Mouse (Mus musculus) gastrocnemius, adult 18-20 months (tissue): ENCODE data around the gene Lcmt2. TPM values are rescaled to one million over a fixed set of nuclear protein-coding genes. Genes with fewer than 3 reads are reported as not detected.

Experiments
- DNase-seq: peaks from one replicate; pipeline ENCODE4 v3.0.0; 2021; ENCODE audit warnings: low spot score
- total RNA-seq, 2 experiments: library from RNA; stranded (reverse); gene quantifications; 2 replicates each; pipeline ENCODE4 v1.2.3; 2021

Gene Lcmt2
- total RNA-seq, 2 experiments from 2014 or later: 3.1 to 3.3 TPM

- DNase-seq: no peak
Measured at GRCm38 (mm10) chr2:121119260-121119659, 21.2 kb downstream of the Lcmt2 start.

GRCm38 (mm10) chr2:121115418-121115817 is 25.0 kb downstream of the Lcmt2 start:
- no peak for DNase-seq

- DNase-seq: no peak
Measured at GRCm38 (mm10) chr2:121109695-121110094, 30.8 kb downstream of the Lcmt2 start, which contains the start of gene Tgm7. Gene Tgm7 (minus strand): TSS chr2:121109795.

GRCm38 (mm10) chr2:121105940-121106339 is 34.5 kb downstream of the Lcmt2 start:
- no peak for DNase-seq

- DNase-seq: peak; percentile 58
Measured at GRCm38 (mm10) chr2:121102051-121102450, 38.4 kb downstream of the Lcmt2 start.

GRCm38 (mm10) chr2:121089751-121090150 is 50.7 kb downstream of the Lcmt2 start:
- DNase-seq: no peak

- DNase-seq: no peak
Measured at GRCm38 (mm10) chr2:121088507-121088906, 51.9 kb downstream of the Lcmt2 start.

GRCm38 (mm10) chr2:121085480-121086185 is 54.8 kb downstream of the Lcmt2 start, which contains the start of gene Tgm5:
Gene Tgm5 (minus strand): TSS chr2:121085841.
- no peak for DNase-seq

- DNase-seq: no peak
Measured at GRCm38 (mm10) chr2:121082626-121083025, 57.8 kb downstream of the Lcmt2 start.

Other genes with a start within 250 kb of the Lcmt2 start
- 10 to 100 TPM; 25.7 to 26.3 TPM for gene Ubr1, start 169.9 kb downstream of the Lcmt2 start, total RNA-seq
- 1 to 10 TPM; 3.0 to 4.2 TPM for gene Tmem62, start 163.6 kb downstream of the Lcmt2 start, total RNA-seq
- 10 to 100 TPM; 32.8 to 37.9 TPM for gene Ccndbp1, start 132.2 kb downstream of the Lcmt2 start, total RNA-seq
- gene Epb42, start 103.6 kb downstream of the Lcmt2 start, total RNA-seq: not detected
- gene Tgm5, start 54.8 kb downstream of the Lcmt2 start, total RNA-seq: under 1 TPM; 0.14 to 0.33 TPM
- not detected for gene Tgm7, start 30.9 kb downstream of the Lcmt2 start, total RNA-seq
- gene Adal, start 225 bp downstream of the Lcmt2 start, total RNA-seq: 10 to 100 TPM; 14.0 to 16.4 TPM
- gene Tubgcp4, start 30.0 kb upstream of the Lcmt2 start, total RNA-seq: 10 to 100 TPM in 1 of 2 experiments, 1 to 10 TPM in 1; 9.0 to 15.3 TPM
- 1 to 10 TPM; 4.1 to 4.6 TPM for gene Zscan29, start 30.5 kb upstream of the Lcmt2 start, total RNA-seq
- gene Trp53bp1, start 130.8 kb upstream of the Lcmt2 start, total RNA-seq: 10 to 100 TPM; 17.3 to 22.7 TPM
- 10 to 100 TPM in 1 of 2 experiments, 1 to 10 TPM in 1; 4.7 to 13.4 TPM for gene Map1a, start 148.9 kb upstream of the Lcmt2 start, total RNA-seq
- 100 to 1,000 TPM; 107 to 127 TPM for gene Ppip5k1, start 214.7 kb upstream of the Lcmt2 start, total RNA-seq
- not detected for gene Ckmt1, start 217.1 kb upstream of the Lcmt2 start, total RNA-seq
- under 1 TPM in 1 of 2 experiments, not detected in 1; 0.09 TPM for gene Strc, start 246.5 kb upstream of the Lcmt2 start, total RNA-seq